Mouse (Mus musculus) left cerebral cortex, postnatal 36 days (tissue): ENCODE results near the gene Prickle4. TPM values are rescaled to one million over a fixed set of nuclear protein-coding genes. Genes with fewer than 3 reads are reported as not detected.

Source experiments
- DNase-seq, 2 experiments: peaks; one replicate each; pipeline ENCODE4 v3.0.0; 2021 to 2022; ENCODE audit warnings: low spot score in 2 of 2, mixed read lengths in 1 of 2
- intact Hi-C: fragments of 180-260 bp; cut with DNase I; formaldehyde crosslinking; loops from one replicate; pipeline ENCODE4 v1.15.1; 2025
- total RNA-seq, 2 experiments: library from RNA; stranded (reverse); gene quantifications; 2 replicates each; pipeline ENCODE4 v1.2.3; 2021

Gene Prickle4
- total RNA-seq, 2 experiments from 2014 or later, result 3.0 to 3.5 TPM

GRCm38 (mm10) chr17:47708972-47709371 is 14.4 kb upstream of the Prickle4 start:
- DNase-seq, result no peak
- intact Hi-C loops, result no loop called here

GRCm38 (mm10) chr17:47707961-47708360 is 13.4 kb upstream of the Prickle4 start:
- DNase-seq, result no peak
- intact Hi-C loops, result no loop called here

DNA sequence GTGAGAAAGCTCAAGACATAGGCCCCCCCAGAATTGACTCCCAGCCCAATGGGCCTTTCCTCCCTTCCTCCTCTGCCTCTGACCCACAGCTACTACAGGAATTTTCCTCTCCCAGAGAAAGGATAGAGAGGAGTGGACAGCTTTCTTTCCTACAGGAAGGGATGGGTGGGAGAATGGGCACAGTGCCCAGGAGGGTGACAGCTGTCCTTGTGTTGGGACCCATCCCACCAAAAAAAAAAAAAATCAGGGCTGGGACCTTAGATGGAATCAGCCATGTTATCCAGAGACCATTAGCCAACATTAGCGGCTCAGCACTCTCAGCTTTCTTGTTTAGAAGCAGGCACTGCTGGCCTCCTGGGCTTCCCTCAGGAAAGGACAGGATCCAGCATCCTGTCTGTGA is 11.7 kb upstream of the Prickle4 start:
- intact Hi-C loops, result no loop called here
- no peak for DNase-seq

- no peak for DNase-seq
- intact Hi-C loops, result no loop called here
These were observed 10.2 kb upstream of the Prickle4 start for GRCm38 (mm10) chr17:47704692-47705091.

DNA sequence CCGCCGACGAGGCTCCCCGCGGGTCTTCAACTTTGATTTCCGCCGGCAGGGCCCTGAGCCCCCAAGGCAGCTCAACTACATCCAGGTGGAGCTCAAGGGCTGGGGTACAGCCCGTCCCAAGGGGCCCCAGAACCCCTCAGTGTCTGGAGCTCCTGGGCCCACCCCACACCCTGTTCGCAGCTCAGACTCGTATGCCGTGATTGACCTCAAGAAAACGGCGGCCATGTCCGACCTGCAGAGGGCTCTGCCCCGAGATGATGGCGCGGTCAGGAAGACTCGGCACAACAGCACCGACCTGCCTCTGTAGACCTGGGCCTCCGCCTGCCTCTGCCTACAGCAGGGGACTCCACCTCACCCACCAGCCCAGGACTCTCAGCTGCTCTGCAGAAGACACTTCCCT is 9.0 kb upstream of the Prickle4 start:
- no peak for DNase-seq
- intact Hi-C loops, result no loop called here

DNA sequence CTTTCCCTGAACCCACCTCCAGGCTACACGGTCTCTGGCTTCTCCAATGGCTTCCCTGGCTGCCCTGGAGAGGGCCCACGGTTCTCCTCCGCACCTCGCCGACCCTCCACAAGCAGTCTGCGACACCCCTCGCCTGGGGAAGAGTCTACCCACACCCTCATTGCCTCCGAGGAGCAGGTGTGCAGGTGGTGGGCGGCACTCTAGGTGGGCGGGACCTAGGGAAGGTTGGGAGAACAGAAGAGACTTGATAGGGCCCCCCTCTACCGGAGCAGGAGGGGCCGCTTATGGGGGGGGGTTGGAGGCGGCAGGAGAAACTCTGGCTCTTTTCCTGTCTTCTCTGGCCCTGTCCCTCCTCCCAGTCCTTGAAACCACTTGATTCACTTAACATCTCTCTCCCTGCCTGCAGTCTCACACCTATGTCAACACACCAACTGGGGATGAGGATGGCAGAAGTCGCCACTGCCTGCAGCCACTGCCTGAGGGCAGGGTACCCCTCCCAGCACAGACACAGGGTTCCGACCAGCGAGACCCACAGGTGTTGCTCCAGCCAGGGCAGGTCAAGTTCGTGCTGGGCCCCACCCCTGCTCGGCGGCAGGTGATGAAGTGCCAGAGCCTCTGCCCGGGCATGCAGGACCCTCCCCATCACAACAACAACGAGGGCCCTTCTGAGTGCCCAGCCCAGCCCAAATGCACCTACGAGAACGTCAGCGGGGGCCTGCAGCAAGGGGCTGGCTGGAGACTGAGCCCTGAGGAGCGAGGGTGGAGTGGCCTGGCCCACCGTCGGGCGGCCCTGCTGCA is 8.2 kb upstream of the Prickle4 start:
- DNase-seq, result no peak
- intact Hi-C loops, result no loop called here

DNA sequence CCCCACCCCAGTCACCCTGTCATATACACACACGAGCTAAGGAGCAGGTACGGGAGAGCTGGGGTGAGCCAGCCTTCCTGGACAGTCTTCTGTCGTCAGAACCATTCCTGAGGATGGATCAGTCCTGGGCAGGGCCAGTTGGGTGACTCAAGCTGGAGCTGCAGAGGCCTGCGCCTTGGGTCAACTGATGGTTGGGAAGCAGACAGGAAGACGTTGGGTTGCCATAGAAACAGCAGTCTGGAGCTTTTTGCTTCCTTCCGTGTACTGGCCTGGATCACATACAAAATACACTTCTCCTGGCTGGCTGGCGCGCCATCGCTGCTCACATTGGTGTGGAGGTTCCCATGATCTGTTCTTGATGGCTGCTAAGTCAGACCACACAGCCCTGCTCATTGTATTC is 7.3 kb upstream of the Prickle4 start:
- no peak for DNase-seq
- intact Hi-C loops, result no loop called here

- intact Hi-C loops, result no loop called here
- DNase-seq, result no peak
These were observed 4.5 kb upstream of the Prickle4 start for GRCm38 (mm10) chr17:47699055-47699454.

GRCm38 (mm10) chr17:47698156-47698555 is 3.6 kb upstream of the Prickle4 start:
- DNase-seq, result no peak
- intact Hi-C loops, result no loop called here

GRCm38 (mm10) chr17:47695337-47695710 is 788 bp upstream of the Prickle4 start:
- intact Hi-C loops, result no loop called here
- no peak for DNase-seq

- DNase-seq, result no peak
- intact Hi-C loops, result no loop called here
These were observed 264 bp downstream of the Prickle4 start, which contains the start of gene Gm21981 for GRCm38 (mm10) chr17:47694442-47694502. Gm21981 (minus strand) TSS chr17:47694455.

DNA sequence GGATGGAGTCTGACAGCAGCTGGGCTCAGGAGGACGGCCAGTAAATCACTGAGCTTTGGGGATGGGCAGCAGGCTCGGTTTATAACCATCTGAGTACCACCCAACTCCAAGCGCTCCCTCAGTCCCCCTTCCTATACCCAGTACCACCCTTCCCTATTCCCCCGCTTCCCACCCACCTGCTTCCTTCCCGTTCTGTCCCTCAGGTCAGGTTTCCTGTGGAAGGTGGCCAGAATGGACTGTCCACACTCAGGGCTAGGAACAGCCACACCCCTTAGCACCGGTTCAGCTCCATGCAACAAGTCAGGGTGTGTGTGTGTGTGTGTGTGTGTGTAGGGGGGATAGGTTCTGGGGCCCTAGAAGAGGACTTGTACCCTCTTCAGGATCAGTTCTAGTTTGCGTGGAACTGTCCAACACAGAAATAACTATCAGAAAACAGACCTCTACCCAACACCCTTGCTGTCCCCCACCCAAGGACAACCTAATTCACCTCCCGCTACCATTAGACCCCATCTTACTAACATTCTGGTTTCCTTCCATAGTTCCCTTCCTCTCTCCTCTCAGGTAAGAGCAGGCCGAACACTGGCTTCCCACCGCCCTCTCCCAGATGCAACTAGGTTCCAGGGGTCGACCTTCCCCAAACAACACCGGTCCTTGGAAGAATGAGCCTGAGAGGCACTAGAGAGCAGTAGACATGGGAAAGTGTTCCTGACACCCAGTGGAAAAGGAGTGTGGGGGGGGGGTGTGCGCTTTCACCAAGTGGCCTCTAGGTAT is 680 bp downstream of the Prickle4 start:
- intact Hi-C loops, result no loop called here
- no peak for DNase-seq

GRCm38 (mm10) chr17:47691650-47692049 is 2.9 kb downstream of the Prickle4 start:
- DNase-seq, result no peak
- intact Hi-C loops, result no loop called here

DNA sequence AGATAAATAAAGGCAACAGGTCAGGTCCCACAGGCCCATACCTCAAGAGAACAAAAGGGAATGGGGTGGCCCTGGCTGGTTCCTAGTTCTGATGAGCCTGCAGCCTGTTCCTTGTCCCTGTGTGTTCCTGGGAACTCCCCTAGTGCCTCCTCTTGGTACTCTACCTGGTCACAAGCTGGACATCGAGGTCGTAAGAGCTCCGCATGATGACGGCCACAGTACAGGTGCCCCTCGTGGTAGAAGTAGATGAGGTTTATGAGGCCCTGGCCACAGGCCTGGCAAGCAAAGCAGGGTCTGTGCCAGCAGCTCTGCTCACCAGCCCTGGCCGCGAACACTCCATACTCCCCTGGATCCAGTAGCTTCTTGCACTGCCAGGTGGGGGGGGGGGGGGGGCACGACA is 4.6 kb downstream of the Prickle4 start:
- no peak for DNase-seq
- intact Hi-C loops, result loop anchor here (5.0 kb wide), 3 partner anchors 63 to 183 kb away; partner anchors contain the start of genes Bysl, Ccnd3, Gm20517 and Med20

GRCm38 (mm10) chr17:47688608-47689575 is 5.6 kb downstream of the Prickle4 start, which contains the start of gene Frs3:
Frs3 (plus strand) TSS chr17:47689030.
- intact Hi-C loops, result loop anchor here (5.0 kb wide), 3 partner anchors 62 to 182 kb away; partner anchors contain the start of genes Bysl, Ccnd3, Gm20517 and Med20
- peak; percentile 81 to 86 for DNase-seq

DNA sequence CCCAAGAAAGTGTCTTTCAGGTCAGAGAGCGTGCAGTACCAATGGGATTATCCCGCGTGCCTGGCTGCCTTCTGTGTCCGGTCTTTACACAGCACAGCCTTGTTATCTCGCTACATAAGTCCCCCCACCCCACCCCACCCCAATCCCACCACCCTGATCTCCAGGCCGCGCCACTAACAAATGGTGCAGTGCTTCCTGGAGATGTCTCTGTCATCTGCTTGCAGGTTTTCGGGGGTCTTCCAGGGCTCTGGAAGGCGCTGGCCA is 6.3 kb downstream of the Prickle4 start, which contains the start of gene Tomm6:
Tomm6 (minus strand) TSS at position 43 of the 264 bp plus-strand sequence.
- intact Hi-C loops, result loop anchor here (5.0 kb wide), 3 partner anchors 61 to 181 kb away; partner anchors contain the start of genes Bysl, Ccnd3, Gm20517 and Med20

GRCm38 (mm10) chr17:47687409-47688343 is 6.9 kb downstream of the Prickle4 start:
- intact Hi-C loops, result loop anchor here (5.0 kb wide), 3 partner anchors 60 to 180 kb away; partner anchors contain the start of genes Bysl, Ccnd3, Gm20517 and Med20
- DNase-seq, result peak; percentile 95 to 96

More for the DNA sequence above, 6.3 kb downstream of the Prickle4 start, which contains the start of gene Tomm6:
- DNase-seq, result no peak

DNA sequence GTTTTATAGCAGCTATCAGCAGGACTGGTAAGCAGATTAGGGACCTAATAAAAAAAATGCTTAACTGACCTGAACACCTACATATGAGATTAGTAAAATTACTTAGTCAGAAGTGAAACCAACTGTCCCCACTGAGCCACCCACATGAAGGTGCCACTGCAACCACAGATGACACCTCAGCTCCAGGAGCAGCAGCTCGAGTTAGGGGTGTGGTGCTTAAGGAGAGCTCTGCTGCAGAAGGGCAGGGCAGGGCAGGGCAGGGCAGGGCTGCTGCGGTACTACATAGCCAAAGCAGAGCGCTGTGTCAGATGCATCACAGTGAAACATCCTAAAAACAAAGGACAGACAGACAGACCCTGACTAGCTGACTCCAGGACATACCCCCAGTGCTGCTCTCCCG is 11.7 kb downstream of the Prickle4 start:
- DNase-seq, result no peak
- intact Hi-C loops, result no loop called here

DNA sequence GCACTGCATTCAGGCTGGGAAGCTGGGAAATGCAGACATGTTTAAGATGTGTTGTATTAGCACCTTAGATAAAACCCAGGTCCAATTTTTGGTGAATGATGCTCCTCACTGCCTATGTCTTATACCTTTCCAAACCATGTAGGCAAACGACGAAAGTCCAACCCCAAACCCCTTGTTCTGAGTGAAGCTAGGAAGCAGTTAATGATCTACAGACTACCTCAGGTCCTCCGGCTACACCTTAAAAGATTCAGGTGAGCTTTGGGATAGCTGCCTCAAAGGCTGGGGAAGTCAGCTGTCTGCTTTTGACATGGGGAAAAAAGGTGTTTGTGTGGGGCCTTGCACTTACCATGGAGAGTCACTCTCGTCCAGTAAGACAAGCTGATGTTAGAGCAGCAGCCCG is 15.8 kb downstream of the Prickle4 start:
- DNase-seq, result no peak
- intact Hi-C loops, result no loop called here
